Comparison of ENCODE assay signal across 28 mouse cellular contexts in genomic region chr12:97047674-97048073, GRCm38 (mm10).
DNase-seq lines count a peak whose midpoint lies in the region; ATAC-seq lines count a peak whose summit lies in the region.
"Had no signal": no experiment of that assay in that cellular context is flagged by ENCODE, and none has a peak within 500 bp of the region (broad histone marks: within the 10 kb centered on the region; RNA-seq: fewer than 3 reads in every experiment).

No protein-coding gene starts in this region.

- no peaks in the 10 kb centered on the region for H3K4me1 ChIP-seq in midbrain, embryonic 15.5 days
- H3K4me1 ChIP-seq: forebrain, embryonic 13.5 days; heart, embryonic 12.5 days; liver, embryonic 13.5 days; megakaryocyte, embryonic 14.5 days; neural tube, embryonic 12.5 days had no signal

- H3K27ac ChIP-seq in midbrain, embryonic 15.5 days = no peak overlapping the region
- H3K27ac ChIP-seq: forebrain, embryonic 13.5 days; hindbrain, postnatal 0 days; liver, embryonic 13.5 days; neural tube, embryonic 12.5 days had no signal

- no peaks in the 10 kb centered on the region for H3K27me3 ChIP-seq in midbrain, embryonic 15.5 days (replicated peaks)
- H3K27me3 ChIP-seq: forebrain, embryonic 13.5 days; heart, embryonic 12.5 days; liver, embryonic 13.5 days; megakaryocyte, embryonic 14.5 days; neural tube, embryonic 12.5 days had no signal

- no peak for ATAC-seq in midbrain, embryonic 15.5 days (replicated peaks)
- ATAC-seq: forebrain, embryonic 13.5 days; hindbrain, postnatal 0 days; intestine, embryonic 16.5 days had no signal

- H3K4me3 ChIP-seq in midbrain, embryonic 15.5 days = no peak overlapping the region
- H3K4me3 ChIP-seq: erythroblast, embryonic 14.5 days; forebrain, embryonic 13.5 days; heart, embryonic 12.5 days; liver, embryonic 13.5 days; megakaryocyte, embryonic 14.5 days; neural tube, embryonic 12.5 days had no signal

- no peak overlapping the region for H3K9ac ChIP-seq in midbrain, embryonic 15.5 days
- H3K9ac ChIP-seq: forebrain, embryonic 13.5 days; heart, embryonic 12.5 days; liver, embryonic 13.5 days; neural tube, embryonic 12.5 days had no signal

- DNase-seq in left cerebral cortex, adult 11 months (ENCODE audit: low spot score) = peak; percentile 68
- DNase-seq in left cerebral cortex, postnatal 10 days (ENCODE audit: extremely low spot score in 1 of 2, low spot score in 2 of 2) = no peak
- DNase-seq in 416B (ENCODE audit: low read depth) = peak; percentile 72
- DNase-seq in Muller cell, postnatal 12 days (ENCODE audit: inconsistent ontology term) = peak; percentile 67
- DNase-seq in left cerebral cortex, adult 9 months (ENCODE audit: low spot score in 2 of 2) = peak; percentile 42 to 73
- no peak for DNase-seq in heart, postnatal 36 days
- DNase-seq: adrenal gland, postnatal 36 days; cerebellum, adult 11-12 months; cerebellum, postnatal 10 days; gastrocnemius, postnatal 14 days; heart, adult 18-20 months; heart, postnatal 10 days; kidney, adult 9 months; kidney, postnatal 14 days; liver, embryonic 13.5 days; lung, adult 2 months; lung, postnatal 14 days; midbrain, embryonic 14.5 days; retina, postnatal 1 day; spleen, adult 18-20 months had no signal

- no peak overlapping the region for H3K4me2 ChIP-seq in midbrain, embryonic 15.5 days
- H3K4me2 ChIP-seq: forebrain, embryonic 13.5 days; heart, embryonic 12.5 days; liver, embryonic 13.5 days; neural tube, embryonic 12.5 days had no signal

- 86% methylated on average over 2 of the region's 2 CpGs for WGBS in midbrain, embryonic 15.5 days

- no peaks in the 10 kb centered on the region for H3K36me3 ChIP-seq in midbrain, embryonic 15.5 days (replicated peaks)
- H3K36me3 ChIP-seq: heart, embryonic 12.5 days; liver, embryonic 13.5 days; neural tube, embryonic 12.5 days had no signal

- H3K9me3 ChIP-seq in midbrain, embryonic 15.5 days = peaks cover 6% of the 10 kb centered on the region; the same call in 1 of the 2 replicates
- H3K9me3 ChIP-seq: forebrain, embryonic 13.5 days; liver, embryonic 13.5 days; neural tube, embryonic 12.5 days had no signal

- intact Hi-C loops in left cerebral cortex, postnatal 10 days (cut with DNase I) = no loop called here
- intact Hi-C loops in heart, postnatal 36 days (cut with DNase I) = no loop called here

Comparison
In these comparisons a context has a peak if more than half of its experiments do, and no peak if none do; other contexts are left out.
1. DNase-seq: peak in left cerebral cortex, adult 11 months (single experiment), 416B (single experiment), Muller cell, postnatal 12 days (single experiment) and left cerebral cortex, adult 9 months (2 of 2); none in left cerebral cortex, postnatal 10 days (0 of 2) and heart, postnatal 36 days (0 of 2).